Mouse (Mus musculus) adrenal gland, postnatal 4 days (tissue): ENCODE measurements around the gene Il4i1. TPM values are rescaled to one million over a fixed set of nuclear protein-coding genes. Genes with fewer than 3 reads are reported as not detected.
"Not testable (repeated sequence)": the region's sequence is repeated elsewhere in the genome, so short reads cannot be mapped to it uniquely, and the experiment has no call there.

Experiments
- DNase-seq, 2 experiments: peaks; one replicate each; pipeline ENCODE4 v3.0.0; 2021 to 2022; ENCODE audit warnings: low spot score in 2 of 2, mixed read lengths in 2 of 2
- total RNA-seq, 2 experiments: library from RNA; stranded (reverse); gene quantifications; 2 replicates each; pipeline ENCODE4 v1.2.3; 2021

Gene Il4i1
- total RNA-seq, 2 experiments from 2014 or later, result 1.1 to 1.8 TPM

GRCm38 (mm10) chr7:44862434-44862833 is 46.2 kb downstream of the Il4i1 start:
- no peak for DNase-seq

- DNase-seq, result no peak
Measured at GRCm38 (mm10) chr7:44863210-44863609, 47.0 kb downstream of the Il4i1 start.

DNA sequence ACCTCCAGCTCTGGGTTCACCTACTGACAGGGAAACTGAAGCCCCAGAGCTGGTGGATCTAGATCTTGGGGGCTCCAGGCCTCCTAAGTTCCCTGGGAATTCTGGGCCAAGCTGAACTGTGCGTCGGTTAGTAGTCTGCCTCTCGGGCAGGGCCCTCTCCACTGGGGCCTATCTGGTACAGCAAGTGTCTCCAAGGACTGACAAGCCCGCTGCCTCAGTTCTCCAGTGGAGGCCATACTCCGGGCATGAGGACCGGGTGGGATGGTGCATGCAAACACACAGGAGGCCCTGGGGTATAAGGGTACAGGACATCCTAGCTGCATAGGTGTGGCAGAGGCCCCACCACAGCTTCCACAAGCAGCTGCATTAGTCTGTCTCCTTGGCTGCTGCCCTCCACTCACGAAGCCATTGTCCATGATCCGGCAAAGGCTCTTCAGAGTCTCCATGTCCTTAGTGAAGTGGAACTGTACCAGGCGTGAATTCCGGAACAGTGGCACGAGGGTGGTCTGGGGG is 47.9 kb downstream of the Il4i1 start:
- DNase-seq, result no peak

- no peak for DNase-seq
Measured at GRCm38 (mm10) chr7:44864595-44865542, 48.7 kb downstream of the Il4i1 start.

DNA sequence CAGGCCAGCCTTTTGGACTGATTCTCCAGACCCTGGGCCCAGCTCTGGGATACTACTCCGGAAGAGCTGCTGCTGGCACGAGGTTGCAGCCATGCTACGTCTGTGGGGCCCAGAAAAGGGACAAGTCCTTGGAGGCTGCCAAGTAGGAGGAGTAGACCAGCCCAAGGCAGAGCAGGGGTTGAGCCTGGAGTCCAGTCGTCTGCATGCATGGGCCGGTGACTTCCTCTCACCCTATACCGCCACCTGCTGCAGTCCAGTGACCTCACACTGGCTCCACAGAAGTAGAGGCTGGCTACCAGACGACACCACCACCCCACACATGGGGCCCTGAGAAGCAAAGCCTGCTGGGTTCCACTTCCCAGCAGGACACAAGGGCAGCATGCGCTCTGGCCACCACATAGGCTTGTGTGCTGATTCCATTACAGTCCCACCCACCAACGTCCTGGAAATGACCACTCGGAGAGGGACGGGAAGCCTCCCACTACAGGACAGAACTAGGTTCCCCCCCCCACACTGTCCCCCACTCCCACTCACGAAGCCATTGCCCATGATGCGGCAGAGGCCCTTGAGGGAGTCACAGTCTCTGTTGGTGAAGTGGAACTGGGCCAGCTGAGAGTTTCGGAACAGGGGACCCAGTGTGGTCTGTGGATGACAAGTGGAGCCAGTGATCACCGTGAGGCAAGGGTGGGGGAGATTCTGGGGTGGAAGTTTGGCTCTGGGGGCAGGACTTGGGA is 50.3 kb downstream of the Il4i1 start:
- peak in 1 of 2 experiments; percentile 71 for DNase-seq

GRCm38 (mm10) chr7:44867010-44867702 is 51.0 kb downstream of the Il4i1 start:
- DNase-seq, result no peak

DNA sequence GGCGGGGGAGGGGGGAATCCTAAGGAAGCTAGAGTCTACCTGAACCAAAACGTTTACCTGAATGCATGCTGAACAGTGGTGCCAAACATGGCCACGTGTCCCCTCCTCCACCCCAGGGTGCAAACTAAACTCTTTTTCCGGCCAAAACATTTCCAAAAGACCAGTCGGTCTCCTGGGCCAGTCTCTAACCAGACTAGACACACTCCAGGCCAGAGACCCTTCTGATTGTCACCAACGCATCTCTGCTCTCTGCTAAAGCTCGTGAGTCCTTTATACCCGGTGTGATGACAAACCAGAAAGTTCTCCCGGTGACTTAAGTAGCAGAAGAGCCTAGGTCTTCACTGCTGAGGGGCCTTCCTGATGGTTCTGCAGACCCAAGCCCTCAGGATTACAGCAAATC is 51.6 kb downstream of the Il4i1 start:
- DNase-seq, result no peak

DNA sequence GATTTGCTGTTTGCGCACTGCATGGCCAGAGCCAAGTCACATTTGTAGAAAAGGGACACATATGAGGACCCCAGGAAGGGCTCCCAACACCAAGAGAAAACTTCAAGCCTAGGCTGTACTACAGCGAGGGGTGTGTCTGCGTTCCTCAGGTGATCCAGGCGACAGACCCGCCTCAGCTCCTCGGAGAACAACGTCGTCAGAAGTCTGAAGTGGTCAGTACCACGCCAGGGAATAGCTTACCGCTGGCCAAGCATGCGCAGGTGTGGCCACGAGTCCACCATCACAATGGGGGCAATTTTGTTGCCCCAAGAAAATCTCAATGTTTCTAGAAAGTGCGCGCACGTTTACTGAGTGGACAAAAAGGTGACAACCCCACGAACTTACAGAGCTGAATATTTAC is 52.3 kb downstream of the Il4i1 start:
- no peak for DNase-seq

- peak; percentile 50 to 53 for DNase-seq
Measured at GRCm38 (mm10) chr7:44868919-44869696, 52.9 kb downstream of the Il4i1 start.

GRCm38 (mm10) chr7:44869697-44870528 is 53.7 kb downstream of the Il4i1 start, which contains the start of gene Ptov1:
Ptov1 (minus strand) TSS chr7:44869788.
- DNase-seq, result peak; percentile 70 to 81

GRCm38 (mm10) chr7:44870614-44871013 is 54.4 kb downstream of the Il4i1 start:
- DNase-seq, result no peak

GRCm38 (mm10) chr7:44871181-44871580 is 55.0 kb downstream of the Il4i1 start:
- DNase-seq, result no peak

- not testable (repeated sequence) for DNase-seq
Measured at GRCm38 (mm10) chr7:44871774-44872173, 55.6 kb downstream of the Il4i1 start.

DNA sequence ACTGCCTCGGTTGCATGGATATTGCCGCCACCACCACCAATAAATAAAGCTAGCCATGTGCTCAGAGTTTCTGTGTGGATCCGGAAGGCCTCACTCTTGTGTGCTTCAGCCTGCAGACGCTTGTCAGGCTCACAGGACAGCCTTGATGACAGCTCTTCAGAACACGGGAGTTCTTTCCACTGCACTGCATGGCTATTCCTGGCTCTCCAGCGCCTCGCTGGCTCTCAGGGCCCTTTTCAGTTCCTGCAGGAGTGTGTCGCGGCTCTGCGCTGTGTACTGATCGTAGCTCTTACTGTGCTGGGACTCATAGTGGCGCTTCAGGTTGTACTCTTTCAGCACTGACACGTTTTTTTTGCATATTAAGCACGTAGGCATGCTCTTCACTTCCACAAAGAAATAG is 61.6 kb downstream of the Il4i1 start:
- no peak for DNase-seq

- DNase-seq, result no peak
Measured at GRCm38 (mm10) chr7:44883036-44883435, 66.8 kb downstream of the Il4i1 start.

- no peak for DNase-seq
Measured at GRCm38 (mm10) chr7:44884637-44885036, 68.5 kb downstream of the Il4i1 start.

- no peak for DNase-seq
Measured at GRCm38 (mm10) chr7:44886964-44887363, 70.8 kb downstream of the Il4i1 start.

DNA sequence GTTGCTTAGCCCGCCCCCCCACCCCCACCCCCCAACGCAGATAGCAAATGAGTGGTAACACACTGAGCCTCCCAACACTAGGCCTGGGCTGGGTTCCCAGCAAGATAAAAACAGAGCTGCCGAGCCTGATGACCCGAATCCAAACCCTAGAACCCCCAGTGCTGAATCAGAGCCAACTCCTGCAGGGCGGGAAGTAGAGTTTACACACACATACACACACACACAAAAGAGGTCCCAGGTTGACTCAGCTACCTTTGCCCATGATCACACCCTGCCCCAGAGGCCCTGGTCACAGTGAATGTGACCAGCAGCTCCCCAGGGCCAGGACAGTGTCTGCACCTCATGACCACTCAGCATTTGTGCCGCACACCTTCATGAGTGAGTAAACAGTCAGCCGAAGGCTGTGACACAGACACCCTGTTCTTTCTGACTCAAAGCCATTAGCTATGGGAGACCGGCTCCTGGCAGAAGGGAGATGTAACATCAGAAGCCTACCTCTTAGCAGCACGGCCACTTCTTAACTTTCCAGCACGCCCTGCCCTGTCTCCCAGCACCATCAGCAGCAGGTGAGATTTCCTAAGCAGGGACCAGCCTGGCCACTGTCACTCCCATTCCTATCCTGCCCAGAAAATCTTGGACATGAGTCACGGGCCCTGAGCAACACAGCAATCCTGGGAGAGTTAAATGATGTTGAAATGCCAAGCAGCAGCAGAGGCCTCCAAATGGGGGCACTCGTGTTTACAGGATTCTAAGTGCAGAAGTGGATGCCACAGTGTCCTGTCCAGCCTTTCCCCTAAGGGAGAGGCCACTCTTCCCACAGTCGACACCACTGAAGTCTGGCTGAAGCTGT is 72.3 kb downstream of the Il4i1 start:
- DNase-seq, result no peak

- no peak for DNase-seq
Measured at GRCm38 (mm10) chr7:44890180-44890579, 74.0 kb downstream of the Il4i1 start.
